Mouse (Mus musculus): ENCODE results near the gene Dtx4. TPM values are rescaled to one million over a fixed set of nuclear protein-coding genes. Genes with fewer than 3 reads are reported as not detected.

The Dtx4 gene
- polyA plus RNA-seq, 1 experiment from 2014 or later = 64.3 TPM

DNA sequence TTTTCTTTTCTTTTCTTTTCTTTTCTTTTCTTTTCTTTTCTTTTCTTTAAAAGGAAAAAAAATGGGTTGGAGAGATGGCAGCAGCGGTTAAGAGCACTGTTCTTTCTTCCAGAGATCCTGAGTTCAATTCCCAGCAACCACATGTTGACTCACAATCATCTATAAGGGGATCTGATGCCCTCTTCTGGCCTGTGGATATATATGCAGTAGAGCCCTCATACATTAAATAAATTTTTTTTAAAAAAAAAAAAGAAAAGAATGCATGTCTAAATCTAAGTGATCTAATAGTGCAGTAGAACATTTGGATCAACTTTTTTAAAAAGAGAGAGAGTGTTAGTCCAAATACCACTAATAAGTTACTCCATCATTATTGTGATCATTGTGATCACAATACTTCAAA is 79.6 kb downstream of the Dtx4 start:
- H3K4me3 ChIP-seq (ENCODE audit: low read depth, low read length) = no peak overlapping the region
- WGBS = 70% methylated on average over 1 of the region's 1 CpGs
- H3K9me3 ChIP-seq (ENCODE audit: control insufficient read depth, low read length) = no peaks in the 10 kb centered on the region
- DNase-seq (ENCODE audit: low spot score, missing footprints) (no peak), ATAC-seq (ENCODE audit: low FRiP score) (no peak)
- H3K4me2 ChIP-seq = no peak overlapping the region
- no peak overlapping the region for H3K27ac ChIP-seq (ENCODE audit: low read depth, low read length)
- H3K36me3 ChIP-seq (ENCODE audit: control insufficient read depth, insufficient read depth, low read length) = no peaks in the 10 kb centered on the region
- no peak overlapping the region for H3K9ac ChIP-seq (ENCODE audit: low read length)
- no peaks in the 10 kb centered on the region for H3K4me1 ChIP-seq (ENCODE audit: control insufficient read depth, insufficient read depth, low read length)
- no peaks in the 10 kb centered on the region for H3K27me3 ChIP-seq (ENCODE audit: control insufficient read depth, insufficient read depth, low read length)

DNA sequence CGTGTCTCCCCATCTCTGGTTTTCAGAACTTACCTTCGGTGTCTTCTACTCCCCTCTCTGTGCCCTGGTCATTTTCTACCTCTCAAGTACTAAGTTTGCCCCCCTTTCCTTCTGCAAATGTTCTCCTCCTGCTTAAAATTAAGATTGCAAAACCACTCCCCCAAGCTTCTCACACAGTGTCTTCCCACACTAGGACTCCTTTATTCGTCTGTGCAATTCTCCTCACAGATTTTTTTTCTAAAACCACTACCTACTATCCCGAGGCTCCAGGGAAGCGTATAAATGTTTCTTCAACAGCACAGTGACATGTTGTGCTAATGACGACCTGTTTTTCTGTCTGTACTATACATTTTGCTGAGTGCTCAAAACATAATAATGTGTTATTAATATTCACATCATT is 80.7 kb downstream of the Dtx4 start:
- no peak overlapping the region for H3K27ac ChIP-seq (ENCODE audit: low read depth, low read length)
- DNase-seq (ENCODE audit: low spot score, missing footprints) (no peak), ATAC-seq (ENCODE audit: low FRiP score) (no peak)
- no peak overlapping the region for H3K4me2 ChIP-seq
- no peaks in the 10 kb centered on the region for H3K36me3 ChIP-seq (ENCODE audit: control insufficient read depth, insufficient read depth, low read length)
- no peak overlapping the region for H3K4me3 ChIP-seq (ENCODE audit: low read depth, low read length)
- 82% methylated on average over 6 of the region's 6 CpGs for WGBS
- H3K9ac ChIP-seq (ENCODE audit: low read length) = no peak overlapping the region
- no peaks in the 10 kb centered on the region for H3K4me1 ChIP-seq (ENCODE audit: control insufficient read depth, insufficient read depth, low read length)
- H3K9me3 ChIP-seq (ENCODE audit: control insufficient read depth, low read length) = no peaks in the 10 kb centered on the region
- no peaks in the 10 kb centered on the region for H3K27me3 ChIP-seq (ENCODE audit: control insufficient read depth, insufficient read depth, low read length)

DNA sequence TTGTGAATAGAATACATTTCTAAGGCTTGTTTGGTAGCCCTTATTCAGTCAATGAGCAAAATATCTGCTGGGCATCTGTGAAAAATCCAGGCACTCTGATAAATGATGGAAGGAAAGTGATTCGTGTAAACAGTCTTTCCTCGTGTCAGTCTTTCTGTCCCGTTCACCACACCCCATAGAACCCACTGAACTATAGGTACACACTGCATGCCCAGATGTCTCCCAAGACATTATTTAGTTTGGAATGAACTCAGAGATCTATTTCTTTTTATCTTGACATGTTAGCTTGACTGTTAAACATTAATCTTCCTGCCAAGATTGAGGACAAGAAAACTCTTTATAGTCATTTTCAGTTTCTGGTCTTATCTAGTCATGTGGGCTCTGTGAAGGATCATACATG is 82.9 kb downstream of the Dtx4 start:
- H3K27me3 ChIP-seq (ENCODE audit: control insufficient read depth, insufficient read depth, low read length) = no peaks in the 10 kb centered on the region
- no peak overlapping the region for H3K9ac ChIP-seq (ENCODE audit: low read length)
- H3K36me3 ChIP-seq (ENCODE audit: control insufficient read depth, insufficient read depth, low read length) = no peaks in the 10 kb centered on the region
- no peak overlapping the region for H3K27ac ChIP-seq (ENCODE audit: low read depth, low read length)
- no peaks in the 10 kb centered on the region for H3K4me1 ChIP-seq (ENCODE audit: control insufficient read depth, insufficient read depth, low read length)
- WGBS = 88% methylated on average over 3 of the region's 3 CpGs
- no peak overlapping the region for H3K4me2 ChIP-seq
- ATAC-seq (ENCODE audit: low FRiP score) (no peak), DNase-seq (ENCODE audit: low spot score, missing footprints) (no peak)
- no peaks in the 10 kb centered on the region for H3K9me3 ChIP-seq (ENCODE audit: control insufficient read depth, low read length)
- H3K4me3 ChIP-seq (ENCODE audit: low read depth, low read length) = no peak overlapping the region

DNA sequence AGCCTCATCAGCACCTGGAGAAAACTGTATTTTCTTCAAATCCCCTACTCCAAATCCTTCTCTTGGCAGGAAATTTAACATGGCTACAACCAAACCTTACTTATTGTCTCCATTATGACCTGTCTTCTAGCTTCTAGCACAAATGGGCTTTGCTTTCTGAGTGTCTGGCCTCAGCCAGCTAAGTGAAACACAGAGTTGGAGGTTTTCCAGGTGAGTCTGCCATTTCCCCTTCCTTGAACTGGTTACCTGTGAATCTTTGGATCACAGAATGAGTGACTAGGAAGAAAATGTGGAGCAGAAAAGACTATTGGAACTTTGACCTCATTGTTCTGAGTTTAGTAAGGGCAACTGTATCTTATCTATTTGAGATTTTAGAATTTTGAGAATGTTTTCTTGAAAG is 83.9 kb downstream of the Dtx4 start, which contains the start of gene Olfr1441:
Olfr1441 (plus strand) TSS at position 73 of the 400 bp plus-strand sequence.
- no peak within 1 kb of the TSS for H3K9ac ChIP-seq (ENCODE audit: low read length)
- H3K4me3 ChIP-seq (ENCODE audit: low read depth, low read length) = no peak within 1 kb of the TSS
- no peak within 1 kb of the TSS for H3K4me2 ChIP-seq
- no peak within 1 kb of the TSS for H3K27ac ChIP-seq (ENCODE audit: low read depth, low read length)
- H3K36me3 ChIP-seq (ENCODE audit: control insufficient read depth, insufficient read depth, low read length) = no peaks in the 10 kb centered on the region
- H3K4me1 ChIP-seq (ENCODE audit: control insufficient read depth, insufficient read depth, low read length) = no peaks in the 10 kb centered on the region
- no peaks in the 10 kb centered on the region for H3K27me3 ChIP-seq (ENCODE audit: control insufficient read depth, insufficient read depth, low read length)
- ATAC-seq (ENCODE audit: low FRiP score) (no peak), DNase-seq (ENCODE audit: low spot score, missing footprints) (no peak)
- H3K9me3 ChIP-seq (ENCODE audit: control insufficient read depth, low read length) = no peaks in the 10 kb centered on the region

Other genes with a start within 250 kb of the Dtx4 start
- gene Olfr235, start 240.4 kb downstream of the Dtx4 start, polyA plus RNA-seq (2014; fragmentation: Nextera tagmentation; extraction: Ambion mirVana) = not detected in 2 replicates
- not detected in 2 replicates for gene Olfr1434, start 221.6 kb downstream of the Dtx4 start, polyA plus RNA-seq (2014; fragmentation: Nextera tagmentation; extraction: Ambion mirVana)
- not detected in 2 replicates for gene Olfr1436, start 202.3 kb downstream of the Dtx4 start, polyA plus RNA-seq (2014; fragmentation: Nextera tagmentation; extraction: Ambion mirVana)
- gene Olfr1437, start 176.4 kb downstream of the Dtx4 start, polyA plus RNA-seq (2014; fragmentation: Nextera tagmentation; extraction: Ambion mirVana) = not detected in 2 replicates
- gene Olfr1438-ps1, start 165.5 kb downstream of the Dtx4 start, polyA plus RNA-seq (2014; fragmentation: Nextera tagmentation; extraction: Ambion mirVana) = not detected in 2 replicates
- gene Olfr1440, start 114.2 kb downstream of the Dtx4 start, polyA plus RNA-seq (2014; fragmentation: Nextera tagmentation; extraction: Ambion mirVana) = not detected in 2 replicates
- not detected in 2 replicates for gene Olfr1441, start 84.0 kb downstream of the Dtx4 start, polyA plus RNA-seq (2014; fragmentation: Nextera tagmentation; extraction: Ambion mirVana)
- gene Pfpl, start 73.5 kb downstream of the Dtx4 start, polyA plus RNA-seq (2014; fragmentation: Nextera tagmentation; extraction: Ambion mirVana) = not detected in 2 replicates
- gene Mpeg1, start 40.7 kb downstream of the Dtx4 start, polyA plus RNA-seq (2014; fragmentation: Nextera tagmentation; extraction: Ambion mirVana) = 0.90 and 1.1 TPM in 2 replicates
- 27.4 and 31.1 TPM in 2 replicates for gene Fam111a, start 44.3 kb upstream of the Dtx4 start, polyA plus RNA-seq (2014; fragmentation: Nextera tagmentation; extraction: Ambion mirVana)
- not detected in 2 replicates for gene Gm4952, start 98.5 kb upstream of the Dtx4 start, polyA plus RNA-seq (2014; fragmentation: Nextera tagmentation; extraction: Ambion mirVana)
- gene Glyat, start 131.9 kb upstream of the Dtx4 start, polyA plus RNA-seq (2014; fragmentation: Nextera tagmentation; extraction: Ambion mirVana) = not detected in 2 replicates
- not detected in 2 replicates for gene Olfr1442, start 169.0 kb upstream of the Dtx4 start, polyA plus RNA-seq (2014; fragmentation: Nextera tagmentation; extraction: Ambion mirVana)
- not detected in 2 replicates for gene Olfr1443, start 176.7 kb upstream of the Dtx4 start, polyA plus RNA-seq (2014; fragmentation: Nextera tagmentation; extraction: Ambion mirVana)
- gene Keg1, start 194.3 kb upstream of the Dtx4 start, polyA plus RNA-seq (2014; fragmentation: Nextera tagmentation; extraction: Ambion mirVana) = not detected in 2 replicates